Mouse (Mus musculus) kidney, embryonic 14.5 days (tissue): ENCODE data around the gene Slc22a12. TPM values are rescaled to one million over a fixed set of nuclear protein-coding genes. Genes with fewer than 3 reads are reported as not detected.
A peak's percentile ranks its signal among the peaks of the same experiment; 100 is the strongest.

ENCODE experiments used
- ATAC-seq: fragments of 200-750 bp; cut with Nextera tagmentation; 2 replicates; pipeline ENCODE4 v1.8.0; 2017; ENCODE audit warnings: moderate number of reproducible peaks, mild to moderate bottlenecking, moderate TSS enrichment, moderate library complexity; ENCODE audit not compliant: low FRiP score, low TSS enrichment
- H3K27ac ChIP-seq: fragments of 300-500 bp; sonication (generic); 2 replicates; pipeline ENCODE4 v1.5.1; 2014; ENCODE audit warnings: low read depth, mild to moderate bottlenecking, low read length, moderate library complexity, mixed read lengths
- H3K27me3 ChIP-seq: fragments of 300-500 bp; sonication (generic); 2 replicates; pipeline ENCODE4 v1.6.1; 2014; ENCODE audit warnings: mild to moderate bottlenecking, low read length; ENCODE audit not compliant: control insufficient read depth, insufficient read depth
- H3K36me3 ChIP-seq: fragments of 300-500 bp; sonication (generic); 2 replicates; pipeline ENCODE4 v1.6.1; 2014; ENCODE audit warnings: low read length, mixed read lengths; ENCODE audit not compliant: control insufficient read depth, insufficient read depth
- H3K4me1 ChIP-seq: fragments of 300-500 bp; sonication (generic); 2 replicates; pipeline ENCODE4 v1.6.1; 2014; ENCODE audit warnings: low read length, mixed read lengths; ENCODE audit not compliant: control insufficient read depth, insufficient read depth
- H3K4me2 ChIP-seq: fragments of 300-500 bp; sonication (generic); replicated peaks from 2 replicates; pipeline ENCODE4 v1.6.1; 2014; ENCODE audit warnings: low read depth, mild to moderate bottlenecking, low read length
- H3K4me3 ChIP-seq: fragments of 300-500 bp; sonication (generic); 2 replicates; pipeline ENCODE4 v1.5.1; 2014; ENCODE audit warnings: mild to moderate bottlenecking, low read length
- H3K9ac ChIP-seq: fragments of 300-500 bp; sonication (generic); 2 replicates; pipeline ENCODE4 v1.6.1; 2014; ENCODE audit warnings: low read depth, mild to moderate bottlenecking, low read length, moderate library complexity
- H3K9me3 ChIP-seq: fragments of 300-500 bp; sonication (generic); 2 replicates; pipeline ENCODE4 v1.6.1; 2016; ENCODE audit warnings: low read length; ENCODE audit not compliant: control insufficient read depth
- WGBS: fragments of 180-500 bp; shearing (Covaris S2); extraction: QIAGEN DNeasy Blood & Tissue Kit; methylation state at CpG from one replicate; pipeline ENCODE4 v1.1.7; 2014; 5-methylcytosine and 5-hydroxymethylcytosine counted together
- polyA plus RNA-seq: library from polyadenylated mRNA; unstranded; fragments of >200 nt; fragmentation: Nextera tagmentation; extraction: Ambion mirVana; gene quantifications from 2 replicates; pipeline ENCODE4 v1.2.1, GENCODE M21; 2014

Gene Slc22a12
- polyA plus RNA-seq, 1 experiment from 2014 or later = 1.8 TPM

- Histone ChIP-seq H3K4me1 (peaks cover 8% of the 10 kb centered on the region), H3K9ac (no peak overlapping the region), H3K27ac (no peak overlapping the region), H3K9me3 (no peaks in the 10 kb centered on the region), H3K27me3 (peaks cover 4% of the 10 kb centered on the region; the same call in 1 of the 2 replicates), H3K4me2 (no peak overlapping the region), H3K4me3 (no peak overlapping the region), H3K36me3 (no peaks in the 10 kb centered on the region)
- no peak for ATAC-seq
- WGBS = 55% methylated on average over 8 of the region's 8 CpGs
These were observed 26.7 kb downstream of the Slc22a12 start for GRCm38 (mm10) chr19:6516153-6516552.

GRCm38 (mm10) chr19:6515448-6515847 is 27.4 kb downstream of the Slc22a12 start:
- WGBS = 59% methylated on average over 5 of the region's 5 CpGs
- Histone ChIP-seq H3K9ac (no peak overlapping the region), H3K4me2 (no peak overlapping the region), H3K27ac (no peak overlapping the region), H3K9me3 (no peaks in the 10 kb centered on the region), H3K36me3 (no peaks in the 10 kb centered on the region), H3K27me3 (peaks cover 4% of the 10 kb centered on the region; the same call in 1 of the 2 replicates), H3K4me3 (no peak overlapping the region), H3K4me1 (peaks cover 8% of the 10 kb centered on the region)
- no peak for ATAC-seq

- Histone ChIP-seq H3K4me1 (peaks cover 8% of the 10 kb centered on the region), H3K9ac (no peak overlapping the region), H3K4me2 (no peak overlapping the region), H3K36me3 (no peaks in the 10 kb centered on the region), H3K27me3 (peaks cover 4% of the 10 kb centered on the region; the same call in 1 of the 2 replicates), H3K4me3 (no peak overlapping the region), H3K9me3 (no peaks in the 10 kb centered on the region), H3K27ac (no peak overlapping the region)
- 64% methylated on average over 6 of the region's 6 CpGs for WGBS
- ATAC-seq = no peak
These were observed 27.9 kb downstream of the Slc22a12 start for GRCm38 (mm10) chr19:6514940-6515339.

- no peak for ATAC-seq
- Histone ChIP-seq H3K27ac (no peak overlapping the region), H3K4me2 (no peak overlapping the region), H3K27me3 (peaks cover 4% of the 10 kb centered on the region; the same call in 1 of the 2 replicates), H3K9me3 (no peaks in the 10 kb centered on the region), H3K4me1 (peaks cover 8% of the 10 kb centered on the region), H3K4me3 (no peak overlapping the region), H3K36me3 (no peaks in the 10 kb centered on the region), H3K9ac (no peak overlapping the region)
- WGBS = 9% methylated on average over 15 of the region's 15 CpGs
These were observed 29.3 kb downstream of the Slc22a12 start for GRCm38 (mm10) chr19:6513389-6514139.

GRCm38 (mm10) chr19:6510546-6510945 is 32.3 kb downstream of the Slc22a12 start:
- Histone ChIP-seq H3K27ac (no peak overlapping the region), H3K27me3 (peaks cover 8% of the 10 kb centered on the region; the same call in 1 of the 2 replicates), H3K9me3 (no peaks in the 10 kb centered on the region), H3K36me3 (no peaks in the 10 kb centered on the region), H3K4me2 (no peak overlapping the region), H3K4me1 (peaks cover 10% of the 10 kb centered on the region), H3K9ac (no peak overlapping the region), H3K4me3 (no peak overlapping the region)
- ATAC-seq = no peak
- 74% methylated on average over 2 of the region's 2 CpGs for WGBS

- Histone ChIP-seq H3K4me3 (no peak overlapping the region), H3K36me3 (no peaks in the 10 kb centered on the region), H3K27ac (no peak overlapping the region), H3K9me3 (no peaks in the 10 kb centered on the region), H3K4me2 (no peak overlapping the region), H3K27me3 (peaks cover 8% of the 10 kb centered on the region; the same call in 1 of the 2 replicates), H3K4me1 (peaks cover 10% of the 10 kb centered on the region), H3K9ac (no peak overlapping the region)
- ATAC-seq = no peak
- WGBS = 74% methylated on average over 10 of the region's 10 CpGs
These were observed 33.0 kb downstream of the Slc22a12 start for GRCm38 (mm10) chr19:6509881-6510280.

- H3K4me2 ChIP-seq = no peak overlapping the region
- H3K4me3 ChIP-seq = no peak overlapping the region
- WGBS = 52% methylated on average over 10 of the region's 10 CpGs
- no peak overlapping the region for H3K27ac ChIP-seq
- H3K9ac ChIP-seq = no peak overlapping the region
- ATAC-seq = no peak
- H3K4me1 ChIP-seq = peaks cover 12% of the 10 kb centered on the region; the same call in 1 of the 2 replicates
- H3K9me3 ChIP-seq = no peaks in the 10 kb centered on the region
- no peaks in the 10 kb centered on the region for H3K36me3 ChIP-seq
- peaks cover 14% of the 10 kb centered on the region; the same call in 1 of the 2 replicates for H3K27me3 ChIP-seq
These were observed 35.4 kb downstream of the Slc22a12 start for GRCm38 (mm10) chr19:6507393-6507792.

- peaks cover 28% of the 10 kb centered on the region for H3K27me3 ChIP-seq
- peaks cover 23% of the 10 kb centered on the region; the same call in 1 of the 2 replicates for H3K4me1 ChIP-seq
- no peak overlapping the region for H3K9ac ChIP-seq
- no peak overlapping the region for H3K4me3 ChIP-seq
- 82% methylated on average over 12 of the region's 12 CpGs for WGBS
- H3K4me2 ChIP-seq = no peak overlapping the region
- no peaks in the 10 kb centered on the region for H3K9me3 ChIP-seq
- ATAC-seq = no peak
- H3K27ac ChIP-seq = no peak overlapping the region
- H3K36me3 ChIP-seq = no peaks in the 10 kb centered on the region
These were observed 38.2 kb downstream of the Slc22a12 start for GRCm38 (mm10) chr19:6504656-6505045.

- no peaks in the 10 kb centered on the region for H3K9me3 ChIP-seq
- H3K27me3 ChIP-seq = peaks cover 33% of the 10 kb centered on the region
- no peak overlapping the region for H3K9ac ChIP-seq
- H3K4me3 ChIP-seq = no peak overlapping the region
- 0 out of 2 replicates have a peak, but pooled peaks have one; percentile 22 for ATAC-seq
- peaks cover 23% of the 10 kb centered on the region; the same call in 1 of the 2 replicates for H3K4me1 ChIP-seq
- WGBS = 15% methylated on average over 15 of the region's 16 CpGs
- H3K27ac ChIP-seq = no peak overlapping the region
- H3K4me2 ChIP-seq = no peak overlapping the region
- no peaks in the 10 kb centered on the region for H3K36me3 ChIP-seq
These were observed 38.7 kb downstream of the Slc22a12 start for GRCm38 (mm10) chr19:6503926-6504655.
